Mouse (Mus musculus): ENCODE results near the gene Sim2.

DNA sequence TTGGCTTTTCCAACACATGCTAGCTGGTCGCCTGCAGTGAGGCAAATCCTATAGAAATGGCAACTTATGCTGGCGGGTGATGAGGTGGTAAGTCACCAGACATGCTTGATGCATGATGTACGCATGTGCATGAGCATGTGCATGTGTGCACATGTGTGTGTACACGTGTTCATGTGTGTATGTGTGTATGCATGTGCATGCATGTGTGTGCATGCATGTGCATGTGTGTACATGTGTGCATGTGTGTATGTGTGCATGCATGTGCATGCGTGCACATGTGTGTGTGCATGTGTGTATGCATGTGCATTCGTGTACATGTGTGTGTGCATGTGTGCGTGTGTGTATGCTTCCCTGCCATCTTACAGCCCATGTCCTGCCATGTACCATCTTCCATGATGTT, 47.5 kb upstream of the Sim2 start:
- TF ChIP-seq CTCF (IDR thresholded peaks at IDR 0.05; ENCODE audit: extremely low read depth, insufficient read depth, low read length) (no peak), POLR2A (IDR thresholded peaks at IDR 0.05; ENCODE audit: extremely low read depth, insufficient read depth, low read length) (no peak)

Data from cortical plate, adult 2 months (tissue).